Mouse (Mus musculus) stomach, embryonic 15.5 days (tissue): ENCODE measurements around the gene Galm. TPM values are rescaled to one million over a fixed set of nuclear protein-coding genes. Genes with fewer than 3 reads are reported as not detected.
A peak's percentile ranks its signal among the peaks of the same experiment; 100 is the strongest.

Source experiments
- ATAC-seq: fragments of 200-750 bp; cut with Nextera tagmentation; 2 replicates; pipeline ENCODE4 v1.8.0; 2017; ENCODE audit warnings: low read depth, moderate number of reproducible peaks, moderate TSS enrichment; ENCODE audit not compliant: insufficient read depth, low FRiP score
- H3K27ac ChIP-seq: fragments of 300-500 bp; sonication (generic); 2 replicates; pipeline ENCODE4 v1.5.1; 2015; ENCODE audit warnings: mild to moderate bottlenecking, inconsistent platforms
- H3K27me3 ChIP-seq: fragments of 300-500 bp; sonication (generic); replicated peaks from 2 replicates; pipeline ENCODE4 v1.6.1; 2015; ENCODE audit warnings: inconsistent platforms
- H3K36me3 ChIP-seq: fragments of 300-500 bp; sonication (generic); 2 replicates; pipeline ENCODE4 v1.6.1; 2015; ENCODE audit warnings: inconsistent platforms
- H3K4me1 ChIP-seq: fragments of 300-500 bp; sonication (generic); 2 replicates; pipeline ENCODE4 v1.6.1; 2015; ENCODE audit warnings: inconsistent platforms
- H3K4me2 ChIP-seq: fragments of 300-500 bp; sonication (generic); 2 replicates; pipeline ENCODE4 v1.6.1; 2015; ENCODE audit warnings: mild to moderate bottlenecking, inconsistent platforms
- H3K4me3 ChIP-seq: fragments of 300-500 bp; sonication (generic); replicated peaks from 2 replicates; pipeline ENCODE4 v1.5.1; 2015; ENCODE audit warnings: inconsistent platforms
- H3K9ac ChIP-seq: fragments of 300-500 bp; sonication (generic); 2 replicates; pipeline ENCODE4 v1.6.1; 2015; ENCODE audit warnings: inconsistent platforms
- H3K9me3 ChIP-seq: fragments of 300-500 bp; sonication (generic); 2 replicates; pipeline ENCODE4 v1.6.1; 2016; ENCODE audit warnings: inconsistent platforms
- WGBS: fragments of 180-500 bp; shearing (Covaris S2); methylation state at CpG from one replicate; pipeline ENCODE4 v1.1.7; 2015; 5-methylcytosine and 5-hydroxymethylcytosine counted together
- polyA plus RNA-seq: library from polyadenylated mRNA; unstranded; fragments of >200 nt; fragmentation: Nextera tagmentation; extraction: Ambion mirVana; gene quantifications from 2 replicates; pipeline ENCODE4 v1.2.1, GENCODE M21; 2015

The Galm gene
- polyA plus RNA-seq, 1 experiment from 2014 or later, result 30.0 TPM

DNA sequence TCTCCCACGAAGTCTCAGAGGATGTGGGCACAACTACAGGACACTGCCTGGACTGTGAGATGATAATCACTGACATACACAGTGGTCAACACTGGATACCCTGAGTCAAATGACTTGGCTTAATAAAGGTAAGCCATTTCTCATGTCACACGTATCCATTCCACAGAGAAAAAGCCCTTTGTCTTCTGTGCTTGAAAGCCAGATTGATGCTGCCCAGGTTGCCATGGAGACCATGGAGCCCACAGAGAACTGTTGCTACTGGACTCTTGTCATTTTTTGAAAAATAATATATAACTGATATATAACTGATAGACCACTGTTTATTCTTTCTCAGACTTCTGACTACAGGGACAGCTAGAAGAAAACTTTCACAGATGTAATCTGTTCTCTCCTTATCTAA lies 30.1 kb upstream of the Galm start:
- Histone ChIP-seq H3K27me3 (no peaks in the 10 kb centered on the region), H3K9ac (no peak overlapping the region), H3K36me3 (no peaks in the 10 kb centered on the region), H3K4me3 (no peak overlapping the region), H3K27ac (no peak overlapping the region), H3K9me3 (no peaks in the 10 kb centered on the region), H3K4me1 (peaks cover 7% of the 10 kb centered on the region; the same call in 1 of the 2 replicates), H3K4me2 (no peak overlapping the region)
- no peak for ATAC-seq
- 33% methylated on average over 2 of the region's 2 CpGs for WGBS

DNA sequence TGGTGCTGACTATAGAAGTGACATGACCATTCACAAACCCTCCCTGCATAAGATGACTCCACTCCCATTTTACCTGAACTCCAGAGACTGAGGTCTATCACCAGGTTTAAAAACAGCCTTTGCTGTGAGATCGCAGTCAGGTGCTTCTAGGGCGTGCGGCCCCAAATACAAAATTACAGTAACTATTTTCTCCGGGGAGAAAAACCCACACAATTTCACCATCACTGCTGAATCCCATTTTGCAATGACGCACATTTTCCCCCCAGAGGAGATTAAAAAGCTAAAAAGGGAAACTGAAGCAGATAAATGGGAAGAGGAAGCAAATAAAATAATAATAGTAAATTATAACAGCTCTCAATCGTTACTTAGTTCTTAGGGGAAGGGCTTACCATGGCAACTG lies 27.4 kb upstream of the Galm start:
- Histone ChIP-seq H3K27ac (no peak overlapping the region), H3K4me3 (no peak overlapping the region), H3K9me3 (no peaks in the 10 kb centered on the region), H3K9ac (no peak overlapping the region), H3K4me1 (peaks cover 7% of the 10 kb centered on the region; the same call in 1 of the 2 replicates), H3K4me2 (no peak overlapping the region), H3K27me3 (no peaks in the 10 kb centered on the region), H3K36me3 (no peaks in the 10 kb centered on the region)
- ATAC-seq, result no peak
- WGBS, result 82% methylated on average over 6 of the region's 6 CpGs

DNA sequence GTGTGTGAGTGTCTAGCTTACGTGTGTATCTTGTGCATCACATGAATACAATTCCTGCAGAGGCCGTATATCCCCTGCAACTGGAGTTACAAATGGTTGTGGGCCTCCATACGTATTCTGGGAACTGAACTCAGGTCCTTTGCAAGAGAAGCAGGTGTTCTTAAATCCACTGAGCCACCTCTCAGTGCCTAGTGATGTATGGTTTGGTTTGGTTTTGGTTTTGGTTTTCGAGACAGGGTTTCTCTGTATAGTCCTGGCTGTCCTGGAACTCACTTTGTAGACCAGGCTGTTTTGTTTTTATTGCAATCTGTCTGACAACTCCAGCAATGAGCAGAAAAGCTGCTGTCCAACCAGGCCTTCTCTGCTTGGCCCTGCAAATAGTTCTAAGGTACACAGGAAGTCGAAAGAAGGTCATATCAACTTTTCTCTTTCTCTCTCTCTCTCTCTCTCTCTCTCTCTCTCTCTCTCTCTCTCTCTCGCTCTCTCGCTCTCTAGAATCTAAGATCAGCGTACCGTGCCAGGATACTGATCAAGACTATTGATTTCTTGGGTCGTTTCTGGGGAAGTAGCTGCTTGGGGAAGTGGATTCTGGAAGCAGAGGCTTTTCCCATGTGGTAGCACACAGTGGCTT lies 21.8 kb upstream of the Galm start:
- H3K4me2 ChIP-seq, result no peak overlapping the region
- H3K27ac ChIP-seq, result no peak overlapping the region
- no peaks in the 10 kb centered on the region for H3K9me3 ChIP-seq
- no peaks in the 10 kb centered on the region for H3K4me1 ChIP-seq
- H3K9ac ChIP-seq, result no peak overlapping the region
- ATAC-seq, result no peak
- no peak overlapping the region for H3K4me3 ChIP-seq
- H3K27me3 ChIP-seq, result no peaks in the 10 kb centered on the region
- 75% methylated on average over 10 of the region's 10 CpGs for WGBS
- no peaks in the 10 kb centered on the region for H3K36me3 ChIP-seq

DNA sequence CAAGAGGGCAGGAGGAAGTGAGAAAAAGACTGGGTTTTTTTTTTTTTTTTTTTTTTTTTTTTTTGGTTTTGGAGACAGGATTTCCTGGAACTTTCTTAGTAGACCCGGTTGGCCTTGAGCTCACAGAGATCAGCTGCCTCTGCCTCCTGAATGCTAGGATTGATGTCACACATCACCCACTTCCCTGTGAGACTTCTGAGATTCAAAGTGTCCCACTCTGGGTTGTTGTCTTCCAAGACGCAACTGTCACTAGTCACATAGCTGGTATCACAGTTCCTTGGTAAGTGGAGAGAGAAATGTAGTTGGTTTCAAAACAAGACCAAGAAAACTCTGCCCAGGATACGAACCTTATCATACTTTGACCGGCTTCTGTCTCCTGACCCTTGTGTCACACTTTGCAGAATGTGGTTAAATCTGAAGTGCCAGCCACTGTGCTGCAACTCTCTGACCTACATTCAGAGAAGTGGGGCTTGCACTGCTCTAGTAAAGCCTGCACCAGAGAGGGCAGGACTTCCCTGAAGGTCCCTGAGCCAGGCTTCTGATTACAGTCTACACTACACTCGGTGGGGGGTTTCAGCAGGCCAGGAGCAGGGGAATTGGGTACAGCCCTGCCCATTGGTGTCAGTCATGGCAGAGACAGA lies 14.5 kb upstream of the Galm start:
- no peaks in the 10 kb centered on the region for H3K36me3 ChIP-seq
- ATAC-seq, result no peak
- no peak overlapping the region for H3K4me3 ChIP-seq
- no peak overlapping the region for H3K9ac ChIP-seq
- WGBS, result 65% methylated on average over 5 of the region's 5 CpGs
- no peaks in the 10 kb centered on the region for H3K9me3 ChIP-seq
- no peaks in the 10 kb centered on the region for H3K27me3 ChIP-seq
- no peaks in the 10 kb centered on the region for H3K4me1 ChIP-seq
- no peak overlapping the region for H3K27ac ChIP-seq
- H3K4me2 ChIP-seq, result no peak overlapping the region

DNA sequence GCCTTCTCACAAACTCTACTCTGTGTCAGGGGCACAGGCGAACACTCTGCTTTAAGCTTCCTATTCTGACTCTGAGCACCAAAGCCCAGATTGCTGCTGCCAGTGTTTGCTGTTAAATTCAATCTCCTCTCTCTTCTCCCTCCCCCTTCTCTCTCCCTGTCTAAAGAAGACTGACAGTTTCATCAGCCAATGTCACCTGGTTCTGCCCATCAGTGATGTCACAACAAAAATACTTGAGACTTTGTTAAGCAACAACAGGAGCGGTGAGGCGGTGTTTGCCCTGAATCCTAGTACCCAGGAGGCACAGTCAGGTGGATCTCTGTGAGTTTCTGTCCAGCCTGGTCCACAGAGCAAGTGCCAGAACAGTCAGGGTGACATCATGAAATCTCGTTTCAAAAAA lies 13.8 kb upstream of the Galm start:
- H3K4me2 ChIP-seq, result no peak overlapping the region
- no peak for ATAC-seq
- H3K36me3 ChIP-seq, result no peaks in the 10 kb centered on the region
- H3K27ac ChIP-seq, result no peak overlapping the region
- 87% methylated on average over 4 of the region's 4 CpGs for WGBS
- no peaks in the 10 kb centered on the region for H3K27me3 ChIP-seq
- H3K4me3 ChIP-seq, result no peak overlapping the region
- H3K4me1 ChIP-seq, result no peaks in the 10 kb centered on the region
- no peak overlapping the region for H3K9ac ChIP-seq
- H3K9me3 ChIP-seq, result no peaks in the 10 kb centered on the region

DNA sequence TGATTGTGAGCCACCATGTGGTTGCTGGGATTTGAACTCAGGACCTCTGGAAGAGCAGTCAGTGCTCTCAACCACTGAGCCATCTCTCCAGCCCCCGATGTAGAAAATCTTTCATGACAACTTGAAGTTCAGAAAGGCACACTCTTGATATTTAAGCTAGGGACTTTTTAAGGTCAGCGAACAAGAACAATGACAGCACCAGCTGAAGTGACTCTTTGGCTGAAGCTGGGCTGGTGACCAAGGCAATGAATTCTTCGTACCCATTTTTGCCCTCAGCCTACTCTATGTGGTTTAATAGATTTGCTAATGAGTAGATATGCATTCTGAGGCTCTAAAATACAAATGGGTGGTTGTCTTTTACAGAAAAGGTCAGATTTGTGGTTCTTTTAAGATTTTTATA lies 6.9 kb upstream of the Galm start:
- H3K9me3 ChIP-seq, result no peaks in the 10 kb centered on the region
- no peak for ATAC-seq
- no peak overlapping the region for H3K27ac ChIP-seq
- H3K4me3 ChIP-seq, result no peak overlapping the region
- H3K4me2 ChIP-seq, result no peak overlapping the region
- H3K36me3 ChIP-seq, result no peaks in the 10 kb centered on the region
- H3K27me3 ChIP-seq, result no peaks in the 10 kb centered on the region
- no peaks in the 10 kb centered on the region for H3K4me1 ChIP-seq
- 89% methylated on average over 3 of the region's 3 CpGs for WGBS
- H3K9ac ChIP-seq, result no peak overlapping the region

DNA sequence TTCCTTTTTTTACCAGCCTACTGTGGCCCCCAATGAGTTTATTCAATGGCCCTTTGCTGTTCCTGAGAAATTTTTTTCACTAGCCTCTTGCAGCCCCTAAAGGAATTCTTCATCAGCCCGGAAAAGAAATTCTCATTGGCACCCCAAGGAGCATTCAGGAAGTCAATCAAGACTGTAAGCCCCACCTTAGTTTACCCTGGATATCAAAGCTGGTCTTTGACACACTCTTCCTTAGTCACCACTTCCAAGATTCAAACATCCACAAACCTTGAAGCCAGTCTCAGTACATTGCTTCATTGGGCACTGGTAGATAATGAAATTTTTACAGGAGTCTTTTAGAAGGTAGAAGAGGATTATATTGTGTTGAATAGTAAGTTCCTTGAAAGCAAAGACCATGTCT lies 5.4 kb upstream of the Galm start:
- Histone ChIP-seq H3K4me3 (no peak overlapping the region), H3K27me3 (no peaks in the 10 kb centered on the region), H3K9me3 (no peaks in the 10 kb centered on the region), H3K4me1 (no peaks in the 10 kb centered on the region), H3K4me2 (no peak overlapping the region), H3K9ac (no peak overlapping the region), H3K36me3 (no peaks in the 10 kb centered on the region), H3K27ac (no peak overlapping the region)
- ATAC-seq, result peak; percentile 55; the same call in 1 of the 2 replicates
- WGBS, result 46% methylated on average over 1 of the region's 1 CpGs

DNA sequence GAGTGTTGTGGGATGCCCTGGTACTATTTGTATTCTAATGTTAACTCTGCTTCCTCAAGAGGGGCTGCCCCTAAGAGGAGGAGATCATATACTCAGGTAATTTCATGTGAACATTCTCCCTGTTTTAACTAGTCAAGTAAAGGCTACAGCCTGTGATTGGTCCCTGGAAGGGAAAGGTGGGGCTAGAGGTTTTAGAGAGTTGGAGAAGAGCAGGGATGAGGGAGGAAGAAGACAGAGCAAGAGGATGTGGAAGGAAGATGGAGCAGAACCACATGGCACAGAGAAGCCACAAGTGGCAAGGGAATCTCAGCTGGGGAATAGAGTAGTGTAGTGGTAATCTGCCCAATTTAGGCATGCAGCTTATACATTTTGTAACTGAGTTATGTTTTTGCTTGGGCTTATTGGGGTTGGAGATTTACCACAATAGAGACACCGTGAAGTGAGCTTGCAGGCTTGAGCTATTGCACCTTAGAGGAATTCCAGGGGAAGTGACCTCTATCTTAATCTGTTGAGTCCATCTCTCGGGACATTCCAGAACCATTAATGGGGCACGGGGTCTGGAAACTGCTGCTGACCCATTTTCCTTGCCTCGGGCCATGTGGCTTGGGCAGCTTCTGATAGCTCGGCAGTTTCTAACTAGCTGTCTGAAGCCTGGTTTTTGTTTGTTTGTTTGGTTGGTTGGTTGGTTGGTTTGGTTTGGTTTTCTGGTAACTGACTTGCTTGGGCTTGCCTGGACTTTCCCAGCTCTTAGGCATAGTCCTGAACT lies 2.1 kb upstream of the Galm start:
- peaks cover 8% of the 10 kb centered on the region; the same call in 1 of the 2 replicates for H3K4me1 ChIP-seq
- H3K9ac ChIP-seq, result no peak overlapping the region
- 76% methylated on average over 5 of the region's 5 CpGs for WGBS
- no peak overlapping the region for H3K4me2 ChIP-seq
- no peak for ATAC-seq
- no peak overlapping the region for H3K27ac ChIP-seq
- H3K9me3 ChIP-seq, result no peaks in the 10 kb centered on the region
- H3K36me3 ChIP-seq, result no peaks in the 10 kb centered on the region
- H3K4me3 ChIP-seq, result no peak overlapping the region
- no peaks in the 10 kb centered on the region for H3K27me3 ChIP-seq

DNA sequence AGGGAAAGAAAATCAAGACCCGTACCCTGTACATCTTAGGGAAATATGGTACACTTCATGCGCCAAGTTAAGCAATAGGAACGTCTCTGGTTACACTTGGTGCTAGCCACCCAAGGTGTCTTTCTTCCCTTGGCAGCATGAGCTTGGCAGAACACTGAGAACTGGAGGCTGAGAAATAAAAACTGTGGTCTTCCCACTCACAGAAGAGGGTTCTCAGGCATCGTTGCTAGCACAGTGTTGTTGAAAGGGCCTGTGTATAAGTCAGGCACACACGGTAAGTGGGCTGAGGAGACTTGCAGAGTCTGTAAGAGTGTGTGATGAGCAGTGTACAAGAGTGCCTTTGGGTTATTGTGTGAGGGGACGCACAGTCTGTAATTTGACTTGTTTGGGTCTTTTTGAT lies 1.1 kb upstream of the Galm start:
- no peak overlapping the region for H3K27ac ChIP-seq
- no peaks in the 10 kb centered on the region for H3K27me3 ChIP-seq
- WGBS, result 88% methylated on average over 6 of the region's 6 CpGs
- no peak overlapping the region for H3K4me3 ChIP-seq
- no peak overlapping the region for H3K4me2 ChIP-seq
- H3K36me3 ChIP-seq, result no peaks in the 10 kb centered on the region
- no peak overlapping the region for H3K9ac ChIP-seq
- H3K9me3 ChIP-seq, result no peaks in the 10 kb centered on the region
- peaks cover 8% of the 10 kb centered on the region; the same call in 1 of the 2 replicates for H3K4me1 ChIP-seq
- ATAC-seq, result no peak

DNA sequence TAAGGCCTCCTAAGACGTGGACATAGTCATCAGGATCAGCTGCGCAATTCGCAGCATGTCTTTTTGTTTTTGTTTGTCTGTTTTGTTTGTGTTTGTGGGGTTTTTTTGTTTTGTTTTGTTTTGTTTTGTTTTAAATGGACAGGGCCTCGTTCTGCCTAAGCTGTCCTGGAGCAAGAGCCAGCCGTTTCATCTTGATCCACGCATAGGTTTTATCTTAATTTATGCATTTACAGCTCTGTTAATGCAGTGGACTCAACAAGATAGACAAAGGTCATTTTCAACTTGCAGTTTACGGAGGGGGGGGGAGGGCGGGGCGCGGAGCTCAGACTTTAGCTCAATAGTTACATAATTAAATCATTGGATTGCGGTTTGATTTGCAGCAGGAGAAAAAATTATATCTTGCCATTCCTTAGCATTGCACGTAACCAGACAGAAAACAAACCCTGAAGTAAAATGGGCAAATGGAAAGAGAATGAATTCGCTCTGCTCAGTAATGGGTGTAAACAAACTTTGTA lies 1.3 kb downstream of the Galm start:
- no peak overlapping the region for H3K9ac ChIP-seq
- WGBS, result 70% methylated on average over 13 of the region's 13 CpGs
- peak overlapping the region; percentile 56; the same call in 1 of the 2 replicates for H3K4me3 ChIP-seq
- H3K4me1 ChIP-seq, result peaks cover 8% of the 10 kb centered on the region; the same call in 1 of the 2 replicates
- peak overlapping the region; percentile 85 for H3K4me2 ChIP-seq
- ATAC-seq, result no peak
- no peaks in the 10 kb centered on the region for H3K27me3 ChIP-seq
- H3K9me3 ChIP-seq, result no peaks in the 10 kb centered on the region
- no peaks in the 10 kb centered on the region for H3K36me3 ChIP-seq
- peak overlapping the region; percentile 92 for H3K27ac ChIP-seq

DNA sequence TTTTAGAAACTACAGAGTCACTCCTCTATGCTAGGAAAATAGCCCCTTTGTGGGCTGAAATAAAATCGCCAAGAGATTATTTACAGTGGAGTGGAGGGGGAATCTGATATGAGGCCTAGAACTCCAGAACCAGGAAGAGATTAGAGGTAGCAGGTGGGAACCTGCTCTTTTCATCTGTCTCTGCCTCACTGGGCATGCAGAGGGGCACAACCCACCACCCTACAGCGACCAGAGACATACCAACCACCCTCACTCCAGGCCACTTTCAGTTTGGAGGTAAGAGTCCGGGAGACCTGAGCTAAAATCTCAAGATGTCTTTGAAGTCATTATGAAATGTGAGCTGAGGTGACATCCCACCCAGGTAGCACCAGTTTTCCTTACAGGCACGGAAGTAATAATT lies 2.1 kb downstream of the Galm start:
- no peak overlapping the region for H3K9ac ChIP-seq
- H3K4me3 ChIP-seq, result no peak overlapping the region
- no peak for ATAC-seq
- no peak overlapping the region for H3K4me2 ChIP-seq
- no peaks in the 10 kb centered on the region for H3K9me3 ChIP-seq
- H3K4me1 ChIP-seq, result peaks cover 8% of the 10 kb centered on the region; the same call in 1 of the 2 replicates
- peak overlapping the region; percentile 18; the same call in 1 of the 2 replicates for H3K27ac ChIP-seq
- WGBS, result 71% methylated on average over 4 of the region's 4 CpGs
- H3K36me3 ChIP-seq, result no peaks in the 10 kb centered on the region
- H3K27me3 ChIP-seq, result no peaks in the 10 kb centered on the region
